Mouse (Mus musculus) spleen, embryonic (tissue): ENCODE measurements at regions not wholly inside any gene's neighbourhood (a gene's known extent, or its start where the extent isn't known, plus 50 kb on each side); places are given as distances from the start of the nearest gene placed in this dataset.

Experiments
- CTCF ChIA-PET: fragments of 350-600 bp; sonication (Branson Sonifier 250); formaldehyde crosslinking; loops from one replicate; lab custom pipeline; 2022; lab: Charles Lee

- CTCF ChIA-PET: no interaction called here
Measured at GRCm38 (mm10) chr5:37898041-37898615, 73.7 kb upstream of the Msx1 start.

GRCm38 (mm10) chr5:37897501-37897900, 73.1 kb upstream of the Msx1 start:
- CTCF ChIA-PET: no interaction called here

GRCm38 (mm10) chr5:37895441-37896336, 71.3 kb upstream of the Msx1 start:
- CTCF ChIA-PET: no interaction called here

GRCm38 (mm10) chr5:37893639-37894550, 69.5 kb upstream of the Msx1 start:
- CTCF ChIA-PET: no interaction called here

GRCm38 (mm10) chr5:37890641-37891040, 66.3 kb upstream of the Msx1 start:
- CTCF ChIA-PET: no interaction called here

- CTCF ChIA-PET: no interaction called here
Measured at GRCm38 (mm10) chr5:37879668-37880380, 55.4 kb upstream of the Msx1 start.

- CTCF ChIA-PET: no interaction called here
Measured at GRCm38 (mm10) chr5:37876240-37876639, 51.9 kb upstream of the Msx1 start.

- CTCF ChIA-PET: no interaction called here
Measured at GRCm38 (mm10) chr5:37875452-37875851, 51.1 kb upstream of the Msx1 start.

GRCm38 (mm10) chr5:37874784-37875281, 50.5 kb upstream of the Msx1 start:
- CTCF ChIA-PET: no interaction called here
